Mouse (Mus musculus) testis, adult 2 months (tissue): ENCODE results near the gene Col6a3.

Experiments used
- CTCF ChIP-seq: fragments of 200-500 bp; IDR thresholded peaks from 2 replicates; pipeline ENCODE4 v1.5.1; 2012; ENCODE audit warnings: low read depth, mild to moderate bottlenecking, inconsistent platforms, low read length, moderate library complexity; ENCODE audit not compliant: control insufficient read depth, insufficient read depth, insufficient replicate concordance
- POLR2A ChIP-seq: fragments of 200-500 bp; IDR thresholded peaks from 2 replicates; pipeline ENCODE4 v1.6.1; 2012; ENCODE audit warnings: low read depth, mild to moderate bottlenecking, inconsistent platforms, low read length, moderate library complexity; ENCODE audit not compliant: control insufficient read depth

- TF ChIP-seq CTCF (no peak), POLR2A (no peak)
Measured at GRCm38 (mm10) chr1:90870581-90870980, 26.8 kb upstream of the Col6a3 start.
